Mouse (Mus musculus) ovary, postnatal 36 days (tissue): ENCODE measurements around the gene Lmntd1.
"Not testable (repeated sequence)": the region's sequence is repeated elsewhere in the genome, so short reads cannot be mapped to it uniquely, and the experiment has no call there.

Experiments
- DNase-seq: peaks from one replicate; pipeline ENCODE4 v3.0.0; 2022; ENCODE audit warnings: low spot score, mixed read lengths

Lmntd1 gene

DNA sequence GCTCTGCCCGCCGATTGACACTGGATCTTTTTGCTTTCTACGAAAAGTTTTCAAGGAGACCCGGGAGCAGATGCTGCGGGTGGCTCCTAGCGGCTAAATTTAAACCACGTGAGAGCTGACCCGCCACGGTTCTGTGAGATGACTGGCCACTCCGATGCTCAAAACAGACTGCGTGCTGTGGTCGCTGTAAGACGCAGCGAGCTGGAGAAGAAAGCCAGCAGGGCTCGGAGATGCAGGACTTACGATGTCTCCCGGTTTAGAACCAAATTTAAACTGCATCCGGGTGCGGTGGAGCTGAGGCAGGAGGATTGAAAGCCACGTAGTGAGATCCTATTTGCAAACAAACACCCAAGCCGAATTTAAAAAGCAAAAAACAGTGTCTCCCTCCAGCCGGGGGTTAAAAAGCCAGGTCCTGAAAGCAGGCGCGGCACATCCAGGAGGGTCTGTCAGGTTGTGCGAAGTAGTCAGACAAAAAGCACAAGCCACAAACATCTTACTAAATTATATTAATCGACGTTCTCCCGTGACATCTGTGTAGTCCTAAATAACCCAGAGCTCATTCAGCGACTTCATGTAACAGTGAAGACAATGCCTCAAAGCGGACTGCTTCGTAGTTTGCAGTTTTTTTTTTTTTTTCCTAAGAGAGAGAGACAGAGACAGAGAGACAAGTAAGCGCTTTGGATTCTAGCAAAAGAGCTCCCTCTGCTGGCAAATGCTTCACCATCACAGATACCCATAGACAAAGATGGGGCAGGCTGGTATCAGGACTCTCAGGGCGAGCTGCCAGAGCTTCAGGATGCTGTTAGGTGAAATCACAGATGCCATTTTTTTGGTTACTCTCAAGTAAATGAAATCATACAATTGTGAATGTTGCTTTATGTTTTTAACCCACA lies 272.6 kb downstream of the Lmntd1 start:
- peak; percentile 68 for DNase-seq

DNA sequence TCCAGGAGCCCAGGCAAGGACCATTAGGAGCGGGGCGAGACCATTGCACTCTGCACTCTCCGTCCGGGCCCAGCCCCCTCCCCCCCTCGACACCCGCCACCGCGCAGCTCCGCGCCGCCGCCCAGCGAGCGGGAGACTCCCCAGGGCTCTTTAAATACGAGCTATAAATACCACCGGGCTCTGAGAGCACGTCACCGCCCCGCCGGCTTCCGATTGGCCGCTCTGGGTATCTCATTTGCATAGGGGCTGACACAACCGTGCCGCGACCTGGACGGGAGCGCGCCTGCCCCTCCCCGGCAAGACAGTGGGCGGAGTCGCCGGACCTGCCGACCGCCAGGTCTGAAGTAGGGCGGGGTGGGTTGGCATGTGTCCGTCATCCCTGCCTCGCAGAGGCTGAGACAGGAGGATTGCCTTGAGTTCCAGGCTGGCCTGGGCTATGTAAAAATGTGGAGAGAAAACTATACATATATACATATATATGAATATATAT lies 273.4 kb downstream of the Lmntd1 start:
- DNase-seq = peak; percentile 95

- peak; percentile 53 for DNase-seq
These were observed 274.0 kb downstream of the Lmntd1 start for GRCm38 (mm10) chr6:145339956-145340656.

GRCm38 (mm10) chr6:145338571-145339294 lies 275.4 kb downstream of the Lmntd1 start:
- no peak for DNase-seq

DNA sequence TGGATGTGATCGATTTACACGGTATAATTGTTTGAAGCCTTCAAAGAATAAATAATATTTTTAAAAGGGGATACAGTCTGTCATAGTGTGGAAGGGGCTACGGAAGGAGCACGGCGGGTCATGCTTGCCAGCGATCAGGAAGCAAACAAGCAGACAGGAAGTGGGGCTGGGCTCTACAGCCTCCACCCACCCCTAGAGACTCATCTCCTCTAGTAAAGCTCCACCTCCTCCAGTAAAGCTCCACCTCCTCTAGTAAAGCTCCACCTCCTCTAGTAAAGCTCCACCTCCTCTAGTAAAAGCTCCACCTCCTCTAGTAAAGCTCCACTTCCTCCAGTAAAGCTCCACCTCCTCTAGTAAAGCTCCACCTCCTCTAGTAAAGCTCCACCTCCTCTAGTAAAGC lies 276.6 kb downstream of the Lmntd1 start:
- not testable (repeated sequence) for DNase-seq

DNA sequence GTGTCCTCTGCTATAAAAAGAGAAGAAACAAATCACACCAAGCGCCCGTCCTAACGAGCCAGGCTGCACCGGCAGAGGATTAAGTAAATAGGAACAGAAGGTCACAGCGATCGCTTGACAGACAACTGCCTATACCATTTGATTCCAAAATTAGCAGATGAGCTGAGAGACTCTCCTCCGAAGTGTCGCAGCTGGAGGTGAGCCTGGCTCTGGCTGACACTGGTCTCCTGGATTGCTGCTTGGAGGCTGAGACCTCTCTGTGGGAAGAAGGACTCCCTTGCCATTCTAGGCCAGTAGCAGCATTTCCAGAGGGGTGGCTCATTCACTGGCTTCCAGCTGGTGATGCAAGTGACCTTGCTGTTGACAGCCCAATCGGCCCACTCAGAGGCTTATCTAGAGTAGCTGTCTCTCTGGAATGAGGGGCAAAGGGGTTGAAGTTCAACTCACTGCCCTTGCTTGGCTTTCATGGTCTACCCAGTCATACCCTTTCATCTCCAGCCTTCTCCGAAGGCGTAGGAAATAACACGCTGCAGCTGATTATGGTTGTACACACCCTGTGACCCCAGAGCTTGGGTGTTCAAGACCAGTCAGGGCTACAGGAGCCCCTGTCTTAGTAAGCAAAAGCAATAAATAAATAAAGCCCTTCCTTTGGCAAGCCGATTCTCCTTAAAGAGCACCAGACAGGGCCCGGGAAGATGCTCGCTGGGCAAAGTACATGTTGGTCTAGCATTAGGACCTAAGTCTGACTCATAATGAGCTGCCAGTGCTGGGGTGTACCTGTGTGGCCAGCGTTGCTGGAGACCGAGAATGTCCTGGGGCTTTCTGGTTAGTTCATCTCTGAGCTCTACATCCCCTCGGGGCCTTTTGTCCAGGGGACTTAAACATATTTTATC lies 278.0 kb downstream of the Lmntd1 start:
- no peak for DNase-seq

- DNase-seq = no peak
These were observed 279.9 kb downstream of the Lmntd1 start for GRCm38 (mm10) chr6:145334211-145334610.

DNA sequence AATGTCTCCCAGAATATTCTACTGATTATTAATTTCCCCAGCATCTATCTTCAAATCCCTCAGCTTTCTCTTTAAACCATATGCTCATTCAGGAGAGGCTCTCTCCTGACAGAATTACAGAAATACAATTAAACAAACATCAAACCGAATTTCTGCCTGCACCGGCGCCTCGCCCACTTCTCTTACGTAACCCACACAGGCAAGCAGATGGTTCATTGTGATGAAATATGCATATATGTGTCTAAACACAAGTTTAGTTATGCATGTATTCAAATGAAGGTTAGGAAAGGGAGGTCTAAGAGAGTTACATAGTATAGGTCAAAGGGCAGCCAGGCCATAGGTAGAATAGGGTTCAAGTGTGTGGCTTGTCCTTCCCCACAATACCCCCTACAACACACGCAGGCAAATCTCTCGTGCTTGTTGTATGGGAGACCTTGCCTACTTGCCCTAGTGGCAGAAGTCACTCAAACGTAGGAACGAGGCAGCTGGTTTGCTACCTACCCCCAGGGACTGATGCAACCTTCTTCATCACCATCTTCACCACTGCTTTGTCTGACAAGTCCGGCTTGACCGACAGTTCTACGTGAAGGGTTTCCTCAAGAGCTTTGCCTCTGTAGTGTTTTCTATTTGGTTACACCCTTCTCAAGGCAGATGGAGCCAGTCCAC lies 287.8 kb downstream of the Lmntd1 start:
- no peak for DNase-seq

DNA sequence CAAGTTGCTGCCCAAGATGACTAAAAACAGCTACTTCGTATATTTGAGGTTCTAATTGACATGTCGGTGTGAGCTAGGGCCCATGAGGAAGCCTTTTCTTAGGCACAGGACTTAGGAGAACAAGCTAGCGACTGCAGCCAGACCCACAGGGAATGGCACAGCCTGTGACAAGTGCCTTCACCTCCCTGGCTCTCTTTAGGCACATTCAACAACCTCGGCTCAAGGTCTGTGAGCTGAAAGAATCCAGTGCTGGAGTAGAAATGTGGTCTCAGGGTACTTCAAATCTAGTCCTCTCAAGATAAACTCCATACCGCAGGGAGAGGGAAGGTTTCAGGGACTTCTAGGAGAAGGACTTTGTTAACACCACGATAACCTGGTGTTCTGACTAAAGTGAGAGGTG lies 289.0 kb downstream of the Lmntd1 start:
- no peak for DNase-seq

DNA sequence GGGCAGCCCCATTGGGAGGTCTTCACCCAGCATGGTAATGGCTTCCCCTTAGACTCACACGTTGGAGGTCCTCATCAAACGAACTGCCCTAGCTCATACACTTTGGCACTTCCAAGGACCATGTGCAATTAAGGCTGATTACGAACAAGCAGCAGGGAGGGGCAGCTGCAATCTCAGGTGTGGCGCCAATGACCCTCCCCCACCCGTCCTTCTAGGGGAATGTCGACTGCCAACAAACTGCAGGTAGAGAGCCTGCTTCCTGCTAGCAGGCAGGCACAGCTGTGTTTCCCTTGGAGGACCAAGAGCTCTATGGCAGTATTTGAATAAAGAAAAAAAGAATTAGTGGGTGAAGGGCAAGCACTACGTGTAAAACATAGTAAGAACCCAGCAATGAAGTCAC lies 289.6 kb downstream of the Lmntd1 start:
- DNase-seq = no peak

DNA sequence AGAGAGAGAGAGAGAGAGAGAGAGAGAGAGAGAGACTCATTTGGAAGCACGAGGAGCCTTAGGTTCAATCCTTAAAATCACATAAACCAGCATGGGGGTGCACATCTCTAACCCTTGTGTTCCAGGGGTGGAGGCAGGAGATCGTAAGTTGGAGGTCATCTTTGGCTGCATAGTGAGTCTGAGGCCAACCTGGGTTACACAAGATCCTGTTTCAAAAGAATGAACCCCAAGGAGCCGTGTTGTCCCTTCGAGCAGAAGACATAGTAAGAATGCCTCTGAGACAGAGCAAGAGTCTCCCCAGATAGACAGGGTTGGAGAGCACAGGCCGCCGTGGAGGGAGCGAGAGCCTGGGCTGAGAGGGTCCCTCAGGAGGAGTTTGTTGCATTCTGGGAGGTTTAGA lies 291.9 kb downstream of the Lmntd1 start:
- DNase-seq = no peak

GRCm38 (mm10) chr6:145320156-145320555 lies 294.0 kb downstream of the Lmntd1 start:
- DNase-seq = no peak
